20 mouse cellular contexts compared by ENCODE assay signal in the genomic region with DNA sequence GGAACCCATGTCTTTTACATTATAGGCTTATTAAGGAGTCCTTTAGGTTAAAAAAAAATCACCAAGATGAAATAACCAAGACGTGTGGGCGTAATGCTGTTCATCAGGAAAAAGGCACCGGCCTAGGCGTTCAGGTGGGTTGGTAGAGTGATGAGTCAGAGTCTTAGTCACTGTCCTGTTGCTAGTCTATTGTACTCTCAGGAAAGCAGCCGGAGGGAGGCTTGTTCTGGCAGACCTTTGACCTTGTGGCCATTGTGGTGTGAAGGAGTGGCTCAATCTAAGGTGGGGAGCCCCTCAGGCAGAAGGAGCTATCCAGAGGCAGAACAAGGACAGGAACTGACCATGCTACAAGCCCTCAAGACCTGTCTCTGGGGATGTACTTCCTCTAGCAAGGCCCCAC.
DNase-seq lines count a peak whose midpoint lies in the region; ATAC-seq and TF ChIP-seq lines count a peak whose summit lies in the region.
"Had no signal": no experiment of that assay in that cellular context is flagged by ENCODE, and none has a peak within 500 bp of the region (broad histone marks: within the 10 kb centered on the region; RNA-seq: fewer than 3 reads in every experiment).

No protein-coding gene starts in this region.

- H3K27ac ChIP-seq in ES-Bruce4 (ENCODE audit: insufficient read depth, low read length) = no peak overlapping the region
- no peak overlapping the region for H3K27ac ChIP-seq in hindbrain, embryonic 14.5 days
- no peak overlapping the region for H3K27ac ChIP-seq in kidney, embryonic 16.5 days (ENCODE audit: low read length)
- H3K27ac ChIP-seq: embryonic facial prominence, embryonic 12.5 days; heart, adult 2 months; hindbrain, embryonic 10.5 days; hindbrain, embryonic 15.5 days had no signal

- WGBS in hindbrain, embryonic 14.5 days = 63% methylated on average over 5 of the region's 5 CpGs
- WGBS in kidney, embryonic 16.5 days = 68% methylated on average over 5 of the region's 5 CpGs

- H3K4me2 ChIP-seq in hindbrain, embryonic 14.5 days (replicated peaks) = no peak overlapping the region
- no peak overlapping the region for H3K4me2 ChIP-seq in kidney, embryonic 16.5 days (replicated peaks; ENCODE audit: low read depth, low read length)
- H3K4me2 ChIP-seq: embryonic facial prominence, embryonic 12.5 days; heart, embryonic 12.5 days; hindbrain, embryonic 15.5 days had no signal

- TF ChIP-seq EP300 in ES-Bruce4 (IDR thresholded peaks at IDR 0.05; ENCODE audit: insufficient read depth, low read depth, low read length) = peak; percentile 83

- no peak overlapping the region for H3K4me3 ChIP-seq in ES-Bruce4 (ENCODE audit: low read depth, low read length)
- no peak overlapping the region for H3K4me3 ChIP-seq in hindbrain, embryonic 14.5 days (replicated peaks; ENCODE audit: low read length)
- no peak overlapping the region for H3K4me3 ChIP-seq in kidney, embryonic 16.5 days (ENCODE audit: low read length)
- H3K4me3 ChIP-seq: embryonic facial prominence, embryonic 12.5 days; heart, adult 2 months; heart, embryonic 12.5 days; hindbrain, embryonic 10.5 days; hindbrain, embryonic 15.5 days had no signal

- no peak for TF ChIP-seq CTCF in ES-Bruce4 (IDR thresholded peaks at IDR 0.05; ENCODE audit: low read depth, low read length)

- H3K4me1 ChIP-seq in ES-Bruce4 (ENCODE audit: control insufficient read depth, insufficient read depth, low read length) = no peaks in the 10 kb centered on the region
- no peaks in the 10 kb centered on the region for H3K4me1 ChIP-seq in hindbrain, embryonic 14.5 days (replicated peaks; ENCODE audit: control insufficient read depth, insufficient read depth, low read length)
- no peaks in the 10 kb centered on the region for H3K4me1 ChIP-seq in kidney, embryonic 16.5 days (ENCODE audit: insufficient read depth, low read length)
- H3K4me1 ChIP-seq: embryonic facial prominence, embryonic 12.5 days; heart, embryonic 12.5 days; hindbrain, embryonic 10.5 days; hindbrain, embryonic 15.5 days had no signal

- TF ChIP-seq POLR2A in ES-Bruce4 (IDR thresholded peaks at IDR 0.05; ENCODE audit: insufficient read depth, low read length) = no peak

- H3K9me3 ChIP-seq in ES-Bruce4 (replicated peaks; ENCODE audit: control insufficient read depth, insufficient read depth, low read length, poor library complexity, severe bottlenecking) = no peaks in the 10 kb centered on the region
- no peaks in the 10 kb centered on the region for H3K9me3 ChIP-seq in hindbrain, embryonic 14.5 days (ENCODE audit: control insufficient read depth, low read length)
- H3K9me3 ChIP-seq in kidney, embryonic 16.5 days (ENCODE audit: low read length) = no peaks in the 10 kb centered on the region
- H3K9me3 ChIP-seq: embryonic facial prominence, embryonic 12.5 days; heart, embryonic 12.5 days; hindbrain, embryonic 10.5 days; hindbrain, embryonic 15.5 days had no signal

- H3K9ac ChIP-seq in ES-Bruce4 (ENCODE audit: low read depth, poor library complexity, severe bottlenecking) = no peak overlapping the region
- H3K9ac ChIP-seq in hindbrain, embryonic 14.5 days = no peak overlapping the region
- no peak overlapping the region for H3K9ac ChIP-seq in kidney, embryonic 16.5 days (replicated peaks; ENCODE audit: low read length)
- H3K9ac ChIP-seq: embryonic facial prominence, embryonic 12.5 days; heart, embryonic 12.5 days; hindbrain, embryonic 15.5 days had no signal

- ATAC-seq in hindbrain, embryonic 14.5 days (ENCODE audit: low FRiP score) = no peak
- ATAC-seq in kidney, embryonic 16.5 days (ENCODE audit: low FRiP score, low TSS enrichment) = no peak
- ATAC-seq: forebrain, embryonic 16.5 days; intestine, embryonic 16.5 days had no signal

- peak; percentile 53 for DNase-seq in 3T3-L1 (ENCODE audit: low read depth, low spot score)
- peak; percentile 72 for DNase-seq in R1 (ENCODE audit: low read depth, low spot score)
- DNase-seq in telencephalon, adult 2 months (ENCODE audit: low read depth, low spot score) = peak; percentile 2
- DNase-seq in hindbrain, embryonic 14.5 days (ENCODE audit: low spot score) = no peak
- no peak for DNase-seq in frontal cortex, adult 2 months (ENCODE audit: extremely low spot score in 1 of 2, low spot score in 1 of 2)
- DNase-seq: adrenal gland, adult 2 months; adrenal gland, postnatal 36 days; cerebellum, adult 11 months; cerebellum, adult 9-10 months; cerebellum, postnatal 25 days; gastrocnemius, postnatal 14 days; heart, adult 2 months had no signal

- no peaks in the 10 kb centered on the region for H3K36me3 ChIP-seq in ES-Bruce4 (ENCODE audit: control insufficient read depth, insufficient read depth, low read length, poor library complexity, severe bottlenecking)
- H3K36me3 ChIP-seq in hindbrain, embryonic 14.5 days (replicated peaks; ENCODE audit: control insufficient read depth, insufficient read depth) = no peaks in the 10 kb centered on the region
- no peaks in the 10 kb centered on the region for H3K36me3 ChIP-seq in kidney, embryonic 16.5 days (ENCODE audit: insufficient read depth, low read length)
- H3K36me3 ChIP-seq: embryonic facial prominence, embryonic 12.5 days; heart, embryonic 12.5 days; hindbrain, embryonic 10.5 days; hindbrain, embryonic 15.5 days had no signal

- H3K27me3 ChIP-seq in ES-Bruce4 (ENCODE audit: control insufficient read depth, insufficient read depth, low read length, poor library complexity, severe bottlenecking) = no peaks in the 10 kb centered on the region
- H3K27me3 ChIP-seq in hindbrain, embryonic 14.5 days (ENCODE audit: control insufficient read depth, insufficient read depth, low read length) = no peaks in the 10 kb centered on the region
- no peaks in the 10 kb centered on the region for H3K27me3 ChIP-seq in kidney, embryonic 16.5 days (ENCODE audit: insufficient read depth, low read length)
- H3K27me3 ChIP-seq: embryonic facial prominence, embryonic 12.5 days; heart, embryonic 12.5 days; hindbrain, embryonic 15.5 days had no signal

Comparison
In these comparisons a context has a peak if more than half of its experiments do, and no peak if none do; other contexts are left out.
1. DNase-seq: peak in 3T3-L1 (single experiment), R1 (single experiment) and telencephalon, adult 2 months (single experiment); none in hindbrain, embryonic 14.5 days (single experiment) and frontal cortex, adult 2 months (0 of 2).